Mouse (Mus musculus) bone marrow, adult 2 months (tissue): ENCODE results near the gene Kcnj5. TPM values are rescaled to one million over a fixed set of nuclear protein-coding genes. Genes with fewer than 3 reads are reported as not detected.

ENCODE experiments used
- H3K27ac ChIP-seq: fragments of 200-500 bp; 2 replicates; pipeline ENCODE4 v1.5.1; 2012; ENCODE audit warnings: low read depth, mild to moderate bottlenecking, control low read depth, inconsistent platforms, low read length; ENCODE audit not compliant: control insufficient read depth, poor library complexity, insufficient read depth
- H3K4me1 ChIP-seq: fragments of 200-500 bp; 2 replicates; pipeline ENCODE4 v1.6.1; 2011; ENCODE audit warnings: low read length; ENCODE audit not compliant: control insufficient read depth, insufficient read depth
- H3K4me3 ChIP-seq: fragments of 200-500 bp; replicated peaks from 2 replicates; pipeline ENCODE3; 2011; ENCODE audit warnings: mild to moderate bottlenecking, low read depth, low read length, control low read depth; ENCODE audit not compliant: control insufficient read depth
- CTCF ChIP-seq: fragments of 200-500 bp; IDR thresholded peaks from 2 replicates; pipeline ENCODE4 v1.5.1; 2011; ENCODE audit warnings: low read length, control low read depth; ENCODE audit not compliant: control insufficient read depth, insufficient read depth
- POLR2A ChIP-seq: fragments of 200-500 bp; IDR thresholded peaks from 2 replicates; pipeline ENCODE4 v1.6.1; 2011; ENCODE audit warnings: low read depth, mild to moderate bottlenecking, control low read depth, low read length, borderline replicate concordance; ENCODE audit not compliant: control insufficient read depth
- WGBS: fragments of 180-500 bp; shearing (Covaris S2); methylation state at CpG from one replicate; pipeline ENCODE4 v1.1.7; 2018; 5-methylcytosine and 5-hydroxymethylcytosine counted together
- polyA plus RNA-seq: library from polyadenylated mRNA; stranded (reverse); fragments of >200 nt; gene quantifications from 2 replicates; pipeline ENCODE4 v1.2.4, GENCODE M21; 2011; ENCODE audit warnings: low replicate concordance; ENCODE audit not compliant: missing spikeins, insufficient read depth, insufficient read length

The Kcnj5 gene
- polyA plus RNA-seq, 1 experiment: 6.1 TPM

GRCm38 (mm10) chr9:32342929-32343328, 1.2 kb downstream of the Kcnj5 start:
- Histone ChIP-seq H3K27ac (no peak overlapping the region), H3K4me3 (no peak overlapping the region), H3K4me1 (no peaks in the 10 kb centered on the region)
- TF ChIP-seq POLR2A (no peak), CTCF (no peak)
- 37% methylated on average over 8 of the region's 8 CpGs for WGBS

GRCm38 (mm10) chr9:32340831-32341230, 3.3 kb downstream of the Kcnj5 start:
- WGBS: 46% methylated on average over 5 of the region's 5 CpGs
- no peak for TF ChIP-seq POLR2A
- TF ChIP-seq CTCF: no peak
- no peak overlapping the region for H3K27ac ChIP-seq
- H3K4me1 ChIP-seq: no peaks in the 10 kb centered on the region
- H3K4me3 ChIP-seq: no peak overlapping the region

- no peak overlapping the region for H3K27ac ChIP-seq
- H3K4me3 ChIP-seq: no peak overlapping the region
- no peak for TF ChIP-seq POLR2A
- no peak for TF ChIP-seq CTCF
- WGBS: 79% methylated on average over 13 of the region's 13 CpGs
- no peaks in the 10 kb centered on the region for H3K4me1 ChIP-seq
Measured at GRCm38 (mm10) chr9:32335389-32336150, 8.6 kb downstream of the Kcnj5 start.

- no peaks in the 10 kb centered on the region for H3K4me1 ChIP-seq
- H3K27ac ChIP-seq: no peak overlapping the region
- 69% methylated on average over 5 of the region's 5 CpGs for WGBS
- H3K4me3 ChIP-seq: no peak overlapping the region
- TF ChIP-seq CTCF (no peak), POLR2A (no peak)
Measured at GRCm38 (mm10) chr9:32331162-32331561, 13.0 kb downstream of the Kcnj5 start.

GRCm38 (mm10) chr9:32328777-32329176, 15.4 kb downstream of the Kcnj5 start:
- Histone ChIP-seq H3K4me3 (no peak overlapping the region), H3K27ac (no peak overlapping the region), H3K4me1 (no peaks in the 10 kb centered on the region)
- WGBS: 61% methylated on average over 4 of the region's 4 CpGs
- TF ChIP-seq POLR2A (no peak), CTCF (no peak)

GRCm38 (mm10) chr9:32323610-32324009, 20.5 kb downstream of the Kcnj5 start:
- Histone ChIP-seq H3K4me1 (no peaks in the 10 kb centered on the region), H3K4me3 (no peak overlapping the region), H3K27ac (no peak overlapping the region)
- TF ChIP-seq POLR2A (no peak), CTCF (no peak)
- 73% methylated on average over 7 of the region's 7 CpGs for WGBS

- H3K4me3 ChIP-seq: no peak overlapping the region
- no peaks in the 10 kb centered on the region for H3K4me1 ChIP-seq
- no peak for TF ChIP-seq POLR2A
- TF ChIP-seq CTCF: no peak
- WGBS: 56% methylated on average over 3 of the region's 3 CpGs
- no peak overlapping the region for H3K27ac ChIP-seq
Measured at GRCm38 (mm10) chr9:32320167-32320566, 24.0 kb downstream of the Kcnj5 start.

- Histone ChIP-seq H3K4me1 (no peaks in the 10 kb centered on the region), H3K27ac (no peak overlapping the region), H3K4me3 (no peak overlapping the region)
- no peak for TF ChIP-seq POLR2A
- no peak for TF ChIP-seq CTCF
- WGBS: 84% methylated on average over 3 of the region's 3 CpGs
Measured at GRCm38 (mm10) chr9:32315999-32316398, 28.2 kb downstream of the Kcnj5 start.
